Mouse (Mus musculus): ENCODE measurements around the gene Fam166b.

- TF ChIP-seq POLR2A (IDR thresholded peaks at IDR 0.05; ENCODE audit: borderline replicate concordance, extremely low read depth, low read depth, low read length) (no peak), CTCF (IDR thresholded peaks at IDR 0.05; ENCODE audit: insufficient read depth, low read length) (no peak)
Measured at GRCm38 (mm10) chr4:43400976-43401375, 28.0 kb downstream of the Fam166b start.

All from lung, adult 2 months (tissue).